Mouse (Mus musculus): Measurements from ENCODE around the gene Hsf5. TPM values are rescaled to one million over a fixed set of nuclear protein-coding genes. Genes with fewer than 3 reads are reported as not detected.

Hsf5 gene
- polyA plus RNA-seq, 1 experiment from 2014 or later, result 0.04 TPM

DNA sequence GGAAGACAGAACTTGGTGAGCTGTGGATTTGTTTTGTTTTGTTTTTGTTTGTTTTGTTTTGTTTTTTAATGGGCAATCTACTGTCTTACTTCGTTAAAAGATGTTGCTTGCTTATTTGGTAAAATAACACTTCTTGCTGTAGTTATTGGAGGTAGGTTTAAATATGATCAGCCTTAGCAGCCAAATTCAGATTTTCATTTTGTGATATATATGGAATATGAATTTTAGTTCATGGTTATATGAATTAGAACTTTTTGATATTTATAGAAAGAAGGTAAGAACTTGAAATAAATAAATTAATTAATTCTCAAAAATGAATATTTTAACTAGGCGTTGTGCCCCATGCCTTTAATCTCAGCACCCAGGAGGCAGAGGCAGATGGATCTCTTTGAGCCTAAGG lies 48.7 kb downstream of the Hsf5 start:
- DNase-seq (ENCODE audit: low read depth, low spot score) (no peak), ATAC-seq (no peak)
- in situ Hi-C loops (cut with MboI; ENCODE audit: low pct_unique_long_range_greater_than_20kb), result no loop called here
- ChIA-PET POLR2A (interaction anchor here (0.6 to 1.3 kb wide), 3 partner anchors 24 to 1055 kb away, joined by 3 read pairs; no protein-coding TSS in a partner anchor), CTCF (no interaction called here)
- H3K27me3 ChIP-seq, result no peaks in the 10 kb centered on the region
- no peak for TF ChIP-seq CTCF (IDR thresholded peaks at IDR 0.05)

DNA sequence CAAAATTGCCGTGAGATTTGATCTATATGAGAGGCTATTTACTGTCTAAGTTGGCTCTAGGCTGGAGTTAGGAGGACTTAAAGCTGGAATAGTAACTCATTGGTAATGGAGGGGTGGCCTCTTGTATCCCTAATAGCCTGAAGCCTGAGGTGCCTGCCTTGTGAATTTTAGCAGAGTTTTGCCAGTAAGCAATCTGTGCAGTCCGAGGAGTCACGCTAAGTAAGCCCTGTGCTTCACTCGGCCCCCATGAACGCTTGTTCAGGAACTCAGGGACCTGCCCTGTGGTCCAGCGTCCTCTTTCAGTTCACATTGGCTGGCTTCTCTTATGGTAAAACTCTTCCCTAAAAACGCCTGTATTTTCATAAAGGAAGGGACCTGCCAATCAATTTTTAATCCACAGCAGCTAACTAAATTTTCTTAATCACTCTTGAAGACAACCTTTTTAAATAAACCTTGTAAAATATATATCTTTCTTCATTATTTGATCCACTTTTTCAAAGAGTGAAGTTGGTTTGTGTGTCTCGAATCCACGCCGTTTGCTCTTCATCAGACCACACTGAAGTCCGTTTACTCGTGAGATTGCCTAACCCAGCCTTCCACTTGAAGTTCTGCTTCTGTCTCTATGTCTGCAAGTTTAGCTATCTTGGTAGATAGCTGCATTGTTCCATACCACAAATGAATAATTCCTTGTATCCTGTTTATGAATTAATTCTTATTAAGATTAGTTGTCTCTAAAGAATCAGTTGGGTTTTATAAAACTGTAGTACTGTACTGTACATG lies 49.5 kb downstream of the Hsf5 start:
- ATAC-seq (no peak), DNase-seq (ENCODE audit: low read depth, low spot score) (no peak)
- CTCF ChIA-PET, result no interaction called here
- no peak for TF ChIP-seq CTCF (IDR thresholded peaks at IDR 0.05)
- in situ Hi-C loops (cut with MboI; ENCODE audit: low pct_unique_long_range_greater_than_20kb), result no loop called here
- no peaks in the 10 kb centered on the region for H3K27me3 ChIP-seq
- POLR2A ChIA-PET, result interaction anchor here (0.7 kb wide), 1 partner anchor 14 kb away, joined by 4 read pairs; no protein-coding TSS in a partner anchor

DNA sequence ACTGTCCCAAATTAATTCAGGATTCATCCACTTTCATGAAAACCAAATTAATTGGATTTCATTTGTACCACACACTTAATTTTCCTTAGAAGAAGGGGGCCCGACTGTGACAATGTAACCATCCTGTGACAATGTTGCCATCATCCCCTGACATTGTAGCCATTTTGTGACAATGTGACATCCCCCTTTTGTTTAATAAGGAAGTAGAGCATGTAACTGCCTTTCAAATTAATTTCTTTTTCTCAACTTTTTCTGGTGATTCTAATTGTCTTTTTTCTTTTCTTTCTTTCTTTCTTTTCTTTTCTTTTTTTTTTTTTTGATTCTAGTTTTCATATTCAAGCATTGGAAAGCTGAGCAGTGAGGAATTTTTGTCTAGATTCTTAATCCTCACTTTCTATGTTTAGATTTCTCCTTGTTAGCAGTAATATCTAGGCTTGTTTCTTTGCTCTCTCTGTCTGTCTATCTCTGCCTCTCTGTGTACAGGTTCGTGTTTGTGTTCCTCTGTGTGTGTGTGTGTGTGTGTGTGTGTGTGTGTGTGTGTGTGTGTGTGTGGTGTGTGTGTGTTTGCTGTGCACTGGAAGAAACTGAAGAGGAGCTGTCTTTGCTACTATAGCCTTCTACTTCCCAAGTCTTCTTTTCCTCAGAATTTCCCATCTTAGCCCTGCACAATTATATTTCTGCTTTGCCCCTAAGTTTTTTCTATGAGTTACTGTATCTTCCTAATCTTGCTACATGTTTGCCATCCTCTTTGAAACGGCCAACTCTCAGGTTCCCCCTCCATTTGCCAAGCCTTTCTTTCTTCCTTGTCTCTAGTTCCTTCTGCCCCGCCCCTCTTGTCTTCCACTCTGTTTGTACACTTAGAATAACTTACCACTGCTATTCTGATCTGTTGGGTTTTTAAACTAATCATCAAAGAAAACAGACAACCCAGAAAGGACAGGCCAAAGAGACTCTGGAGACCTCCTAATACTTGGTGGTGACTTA lies 50.4 kb downstream of the Hsf5 start:
- ChIA-PET CTCF (no interaction called here), POLR2A (no interaction called here)
- DNase-seq (ENCODE audit: low read depth, low spot score), result no peak
- in situ Hi-C loops (cut with MboI; ENCODE audit: low pct_unique_long_range_greater_than_20kb), result no loop called here
- TF ChIP-seq CTCF (IDR thresholded peaks at IDR 0.05), result no peak
- ATAC-seq, result no peak
- H3K27me3 ChIP-seq, result no peaks in the 10 kb centered on the region

DNA sequence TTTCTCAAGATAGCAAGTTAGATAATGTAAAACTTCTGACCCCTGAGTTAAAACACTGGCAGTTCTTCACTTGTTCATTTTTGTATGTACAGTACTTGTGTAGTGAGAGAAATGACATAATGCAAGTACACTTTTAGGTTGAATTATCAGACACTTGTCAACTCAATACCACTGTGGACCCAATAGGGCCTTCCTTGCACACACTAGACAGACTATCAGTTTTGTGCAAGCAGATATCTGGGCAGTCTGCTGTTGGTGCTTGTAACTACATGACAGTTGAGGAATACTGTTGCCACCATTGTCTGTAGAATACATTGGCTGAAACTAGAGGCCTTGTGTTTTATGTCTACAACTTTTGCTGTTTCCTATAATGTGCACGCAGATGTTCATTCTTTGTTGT lies 56.3 kb downstream of the Hsf5 start:
- POLR2A ChIA-PET, result no interaction called here
- no peak for ATAC-seq

DNA sequence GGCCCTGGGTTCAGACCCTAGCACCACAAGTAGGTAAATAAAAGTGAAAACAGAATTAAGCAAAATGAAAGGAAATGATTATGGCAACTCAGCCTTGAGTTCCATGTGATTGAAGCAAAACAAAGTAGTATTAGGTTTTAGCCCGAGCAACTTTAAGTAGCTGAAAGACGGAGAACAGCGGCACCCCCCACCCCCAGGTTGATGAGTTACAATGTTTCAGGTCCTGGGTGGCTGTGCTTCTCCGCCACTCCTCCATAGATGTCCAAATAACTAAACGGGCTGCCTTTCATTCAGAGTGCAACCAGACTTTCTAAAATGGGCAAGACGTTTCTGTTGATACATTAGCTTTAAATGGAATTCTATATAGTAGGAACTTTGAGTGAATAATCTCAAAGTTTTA lies 58.6 kb downstream of the Hsf5 start:
- H3K27me3 ChIP-seq, result no peaks in the 10 kb centered on the region
- in situ Hi-C loops (cut with MboI; ENCODE audit: low pct_unique_long_range_greater_than_20kb), result no loop called here
- ATAC-seq (no peak), DNase-seq (ENCODE audit: low read depth, low spot score) (no peak)
- CTCF ChIA-PET, result interaction anchor here (1.0 to 2.6 kb wide), 2 partner anchors 12 to 21 kb away, joined by 3 to 10 read pairs; partner anchors contain the start of gene Rnf43
- TF ChIP-seq CTCF (IDR thresholded peaks at IDR 0.05), result no peak
- POLR2A ChIA-PET, result no interaction called here

More for the DNA sequence above, 56.3 kb downstream of the Hsf5 start:
- no peak for TF ChIP-seq CTCF (IDR thresholded peaks at IDR 0.05)
- DNase-seq (ENCODE audit: low read depth, low spot score), result no peak
- no peaks in the 10 kb centered on the region for H3K27me3 ChIP-seq
- CTCF ChIA-PET, result no interaction called here
- in situ Hi-C loops (cut with MboI; ENCODE audit: low pct_unique_long_range_greater_than_20kb), result no loop called here

DNA sequence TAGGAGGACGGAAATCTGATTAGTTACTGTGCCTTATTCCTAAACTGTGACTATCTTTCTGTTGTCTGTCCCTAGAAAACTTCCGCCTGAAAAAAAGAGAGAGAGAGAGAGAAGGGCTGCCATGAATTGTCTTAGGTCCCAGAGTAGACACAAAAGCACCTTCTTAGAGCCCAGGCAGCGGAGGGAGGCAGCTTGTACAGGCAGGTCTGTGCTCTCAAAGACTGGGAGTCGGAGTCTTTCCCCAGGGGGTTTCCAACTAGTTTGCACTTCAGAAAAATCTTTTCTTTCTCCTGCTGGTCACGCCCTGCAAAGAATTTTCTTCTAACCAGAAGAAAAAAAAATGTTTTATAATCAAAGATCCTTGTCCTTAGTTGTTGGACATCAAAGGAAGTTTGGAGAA lies 60.8 kb downstream of the Hsf5 start:
- ChIA-PET POLR2A (no interaction called here), CTCF (no interaction called here)
- no peaks in the 10 kb centered on the region for H3K27me3 ChIP-seq
- in situ Hi-C loops (cut with MboI; ENCODE audit: low pct_unique_long_range_greater_than_20kb), result no loop called here
- TF ChIP-seq CTCF (IDR thresholded peaks at IDR 0.05), result no peak
- DNase-seq (ENCODE audit: low read depth, low spot score) (no peak), ATAC-seq (no peak)

DNA sequence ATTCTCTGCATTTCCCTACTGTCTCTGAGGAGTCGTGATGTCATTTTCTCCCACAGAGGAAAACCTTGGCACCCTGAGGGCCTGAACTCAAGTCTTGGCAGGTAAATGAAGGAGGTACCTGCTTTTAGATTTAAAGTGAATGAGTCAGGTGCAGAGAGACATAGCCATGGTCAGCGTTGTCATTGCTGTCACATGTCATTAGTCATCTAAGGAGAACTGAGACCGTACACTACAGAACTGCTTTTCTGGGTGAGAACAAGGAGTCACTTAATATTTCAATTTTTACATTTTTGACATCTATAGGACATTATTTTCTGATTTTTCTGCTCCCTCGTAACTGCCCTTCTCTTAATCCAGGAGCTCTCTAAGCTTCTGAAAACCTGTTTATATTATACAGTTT lies 61.6 kb downstream of the Hsf5 start:
- no peaks in the 10 kb centered on the region for H3K27me3 ChIP-seq

DNA sequence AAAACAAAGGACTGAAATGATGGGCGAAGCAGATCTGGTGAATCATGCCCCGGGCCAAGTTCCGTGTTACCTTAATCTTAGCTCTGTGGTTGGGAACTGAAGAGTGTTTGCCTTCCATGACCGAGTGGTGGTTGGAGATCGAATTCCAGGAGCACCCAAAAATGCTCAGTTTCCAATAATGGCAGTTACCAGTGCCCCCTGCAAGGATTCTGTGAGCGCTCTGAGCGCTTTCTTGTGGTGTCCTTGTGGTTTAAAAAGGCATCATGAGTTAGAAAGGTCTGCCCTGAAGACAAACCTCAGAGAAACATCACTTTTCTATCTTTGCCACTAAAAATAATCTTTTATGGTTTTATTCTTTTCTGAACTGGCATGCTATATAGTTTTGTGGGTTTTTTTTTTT lies 62.0 kb downstream of the Hsf5 start:
- in situ Hi-C loops (cut with MboI; ENCODE audit: low pct_unique_long_range_greater_than_20kb), result no loop called here
- POLR2A ChIA-PET, result interaction anchor here (0.7 kb wide), 1 partner anchor 1166 kb away, joined by 4 read pairs; no protein-coding TSS in a partner anchor

More for the DNA sequence above, 61.6 kb downstream of the Hsf5 start:
- DNase-seq (ENCODE audit: low read depth, low spot score) (no peak), ATAC-seq (no peak)
- ChIA-PET POLR2A (interaction anchor here (0.7 kb wide), 1 partner anchor 1166 kb away, joined by 4 read pairs; no protein-coding TSS in a partner anchor), CTCF (interaction anchor here (0.7 kb wide), 1 partner anchor 16 kb away, joined by 5 read pairs; the partner anchor contains the start of gene Rnf43)
- TF ChIP-seq CTCF (IDR thresholded peaks at IDR 0.05), result no peak
- in situ Hi-C loops (cut with MboI; ENCODE audit: low pct_unique_long_range_greater_than_20kb), result no loop called here

DNA sequence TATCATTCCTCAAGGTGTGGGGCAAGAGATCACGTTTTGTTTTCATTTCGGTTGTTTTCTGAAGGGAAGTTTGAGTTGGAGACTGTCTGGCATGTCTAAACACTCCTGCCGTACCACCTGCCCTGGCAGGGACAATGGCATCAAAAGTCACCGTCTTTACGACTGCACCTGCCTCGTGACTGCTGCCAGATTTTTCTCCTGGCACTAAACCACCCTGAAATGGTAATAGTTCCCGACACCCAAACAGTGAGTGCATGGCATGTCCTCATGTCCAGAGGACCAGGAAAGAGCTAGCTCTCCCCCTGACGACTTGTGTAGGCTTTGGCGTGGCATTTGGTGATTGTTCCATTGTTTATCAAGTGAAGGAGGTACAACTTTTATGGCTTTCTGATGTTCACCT lies 63.8 kb downstream of the Hsf5 start:
- no peak for TF ChIP-seq CTCF (IDR thresholded peaks at IDR 0.05)
- ATAC-seq (no peak), DNase-seq (ENCODE audit: low read depth, low spot score) (no peak)
- no peaks in the 10 kb centered on the region for H3K27me3 ChIP-seq
- in situ Hi-C loops (cut with MboI; ENCODE audit: low pct_unique_long_range_greater_than_20kb), result no loop called here
- ChIA-PET POLR2A (no interaction called here), CTCF (interaction anchor here (1.5 kb wide), 1 partner anchor 18 kb away, joined by 3 read pairs; the partner anchor contains the start of gene Rnf43)

More for the DNA sequence above, 62.0 kb downstream of the Hsf5 start:
- peak; percentile 44 for ATAC-seq
- TF ChIP-seq CTCF (IDR thresholded peaks at IDR 0.05), result no peak
- no peaks in the 10 kb centered on the region for H3K27me3 ChIP-seq
- peak; percentile 90 for DNase-seq (ENCODE audit: low read depth, low spot score)
- CTCF ChIA-PET, result interaction anchor here (0.7 kb wide), 1 partner anchor 16 kb away, joined by 5 read pairs; the partner anchor contains the start of gene Rnf43

DNA sequence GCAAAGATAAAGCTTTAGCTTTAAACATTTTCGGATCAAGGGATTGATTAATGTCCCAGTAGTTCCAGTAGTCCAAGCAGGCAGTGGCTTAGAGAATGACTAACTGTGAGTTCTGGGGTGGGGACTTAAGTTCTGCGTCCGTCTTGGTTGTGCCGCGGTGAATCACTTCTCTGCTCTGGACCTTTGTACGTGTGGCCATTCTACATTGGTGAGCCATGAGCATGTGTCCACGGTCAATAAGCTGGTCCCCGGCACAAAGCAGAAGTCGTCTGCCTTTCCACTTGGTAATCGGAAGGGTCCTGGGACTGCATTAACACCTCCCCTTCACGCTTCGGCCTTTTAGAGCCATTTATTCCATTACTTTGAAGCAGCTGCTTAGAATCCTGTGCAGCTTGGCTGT lies 65.1 kb downstream of the Hsf5 start:
- POLR2A ChIA-PET, result interaction anchor here (1.2 kb wide), 1 partner anchor 36 kb away, joined by 3 read pairs; no protein-coding TSS in a partner anchor
- in situ Hi-C loops (cut with MboI; ENCODE audit: low pct_unique_long_range_greater_than_20kb), result no loop called here
- ATAC-seq, result no peak

More for the DNA sequence above, 65.1 kb downstream of the Hsf5 start:
- DNase-seq (ENCODE audit: low read depth, low spot score), result no peak
- TF ChIP-seq CTCF (IDR thresholded peaks at IDR 0.05), result no peak
- CTCF ChIA-PET, result interaction anchor here (0.9 to 1.5 kb wide), 2 partner anchors 14 to 19 kb away, joined by 3 to 4 read pairs; partner anchors contain the start of gene Rnf43
- H3K27me3 ChIP-seq, result no peaks in the 10 kb centered on the region
